Mouse (Mus musculus): Measurements from ENCODE around the gene Hepacam2.
"Not testable (repeated sequence)": the region's sequence is repeated elsewhere in the genome, so short reads cannot be mapped to it uniquely, and the experiment has no call there.

Hepacam2 gene

DNA sequence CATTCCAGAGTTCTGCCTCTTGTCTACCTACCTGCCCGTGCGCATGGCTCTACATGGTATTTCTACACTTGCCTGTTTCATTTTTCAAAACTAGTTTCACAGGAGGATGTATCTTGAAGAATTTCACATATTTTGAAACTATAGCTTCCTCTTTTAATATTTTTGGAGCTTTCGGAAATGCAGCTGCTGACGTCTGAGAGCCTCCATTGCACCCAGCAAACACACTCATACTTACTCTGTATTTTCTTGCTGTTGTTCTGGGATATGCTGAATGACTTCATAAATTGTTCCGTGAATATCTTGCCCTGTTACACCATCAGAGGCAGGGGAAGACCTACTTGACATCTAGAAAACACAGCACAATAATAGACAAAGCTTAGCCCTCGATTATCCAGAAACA, 35.1 kb downstream of the Hepacam2 start:
- DNase-seq, result no peak

DNA sequence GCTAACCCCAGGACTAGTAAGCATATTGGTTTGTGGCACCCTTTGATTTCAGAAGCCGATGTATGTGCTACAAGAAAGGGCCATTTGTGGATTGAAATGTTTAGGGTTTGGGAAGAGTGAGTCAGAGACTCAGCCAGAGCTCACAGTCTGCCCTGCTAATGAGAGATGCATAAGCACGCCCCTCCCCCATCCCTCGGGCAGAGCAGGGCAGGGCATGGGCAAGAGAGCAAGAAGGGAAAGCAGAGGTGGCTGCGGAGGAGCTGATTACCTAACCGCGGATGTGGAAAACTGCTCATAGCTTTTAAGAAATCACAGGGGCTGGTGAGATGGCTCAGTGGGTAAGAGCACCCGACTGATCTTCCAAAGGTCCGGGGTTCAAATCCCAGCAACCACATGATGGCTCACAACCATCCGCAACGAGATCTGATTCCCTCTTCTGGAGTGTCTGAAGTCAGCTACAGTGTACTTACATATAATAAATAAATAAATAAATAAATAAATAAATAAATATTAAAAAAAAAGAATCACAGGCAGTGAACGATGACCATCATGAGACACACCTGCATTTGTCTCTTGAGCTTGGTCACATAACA, 42.1 kb downstream of the Hepacam2 start:
- DNase-seq, result peak; percentile 13

DNA sequence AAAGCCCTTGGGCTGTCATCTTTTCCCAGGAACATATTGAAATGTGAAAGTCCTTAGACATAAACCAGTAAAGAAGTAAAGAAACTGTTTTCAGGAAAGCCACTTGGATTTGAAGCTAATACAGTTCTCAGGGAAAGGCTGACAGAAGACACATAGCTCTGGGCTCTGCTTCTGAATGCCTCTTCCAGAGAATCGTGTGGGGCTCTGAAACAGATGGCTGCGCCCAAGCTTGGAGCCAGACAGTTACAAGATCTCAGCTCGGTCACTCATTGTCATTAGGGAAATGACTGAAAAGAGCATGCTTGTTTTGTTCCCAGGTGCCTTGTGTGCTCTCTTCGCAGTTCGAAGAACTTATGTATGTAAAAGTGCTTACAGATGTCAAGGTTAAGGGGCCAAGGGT, 43.7 kb downstream of the Hepacam2 start:
- no peak for DNase-seq

DNA sequence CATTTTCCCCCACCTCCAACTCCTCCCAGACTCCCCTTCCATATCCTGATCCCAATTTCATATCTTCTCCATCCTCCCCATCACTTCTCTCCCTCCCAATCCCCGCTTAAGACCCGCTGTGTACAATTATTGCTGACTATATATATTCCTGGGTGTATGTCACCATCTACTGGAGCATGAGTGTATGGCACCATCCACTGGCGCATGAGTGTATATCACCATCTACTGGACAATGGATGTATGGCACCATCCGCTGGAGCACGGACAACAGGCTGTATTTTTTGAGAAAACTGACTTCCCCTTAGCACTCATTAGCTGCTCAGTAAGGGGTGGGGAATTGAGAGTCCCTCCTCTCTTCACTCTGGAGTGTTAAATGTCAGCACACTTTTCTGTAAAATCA, 50.7 kb downstream of the Hepacam2 start:
- DNase-seq, result peak; percentile 73

GRCm38 (mm10) chr6:3443905-3444304, 54.2 kb downstream of the Hepacam2 start:
- no peak for DNase-seq

- DNase-seq, result no peak
Measured at GRCm38 (mm10) chr6:3436087-3436486, 62.0 kb downstream of the Hepacam2 start.

GRCm38 (mm10) chr6:3430976-3431375, 67.1 kb downstream of the Hepacam2 start:
- not testable (repeated sequence) for DNase-seq

DNA sequence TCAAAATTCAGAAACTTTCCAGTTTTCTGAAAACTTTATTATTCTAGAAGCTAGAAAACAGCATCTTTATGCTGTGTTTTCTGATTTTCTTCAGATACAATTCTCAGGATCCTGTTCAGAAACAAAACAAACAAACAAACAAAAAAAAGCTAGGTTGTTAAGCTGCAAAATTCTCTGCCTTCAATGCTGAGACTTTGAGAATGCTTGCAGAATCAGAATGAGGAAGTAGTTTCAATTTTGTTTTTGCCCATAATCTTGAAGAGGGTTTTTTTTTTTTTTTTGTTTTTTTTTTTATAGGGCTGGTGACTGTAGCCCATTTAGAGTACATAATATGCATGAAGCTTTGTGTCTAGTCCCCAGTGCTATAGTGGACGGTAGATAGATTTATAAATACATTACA, 71.1 kb downstream of the Hepacam2 start:
- DNase-seq, result no peak

DNA sequence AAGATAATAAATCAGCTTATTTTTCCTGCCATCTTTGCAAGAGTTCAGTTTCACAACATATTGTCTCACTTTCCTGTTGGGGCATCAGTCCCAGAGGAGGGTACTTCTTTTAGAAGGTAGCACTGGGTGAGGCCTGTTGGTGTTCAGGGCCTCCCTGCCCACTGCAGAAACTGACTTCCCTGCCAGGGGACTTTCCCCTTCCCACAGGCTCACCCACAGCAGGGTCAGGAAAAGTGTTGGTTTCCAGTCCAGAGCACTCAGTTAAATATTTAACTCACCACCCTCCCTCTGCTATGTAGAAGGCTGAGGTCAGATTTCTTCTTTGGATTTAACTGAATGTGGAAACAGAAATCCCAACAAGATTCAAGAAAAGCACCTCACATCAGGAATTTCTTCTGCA, 72.8 kb downstream of the Hepacam2 start:
- peak; percentile 51 for DNase-seq

- DNase-seq, result peak; percentile 67
Measured at GRCm38 (mm10) chr6:3424613-3425277, 73.4 kb downstream of the Hepacam2 start.

Measured in kidney, adult 18-20 months (tissue).